Mouse (Mus musculus) MEL (cell line): Measurements from ENCODE around the gene Krt222. TPM values are rescaled to one million over a fixed set of nuclear protein-coding genes. Genes with fewer than 3 reads are reported as not detected.
"Not testable (repeated sequence)": the region's sequence is repeated elsewhere in the genome, so short reads cannot be mapped to it uniquely, and the experiment has no call there.

Experiments
- DNase-seq: peaks from one replicate; pipeline ENCODE4 v3.0.0; 2011; ENCODE audit warnings: low read depth, low spot score
- H3K27ac ChIP-seq: 2 replicates; pipeline ENCODE4 v1.5.1; 2012; ENCODE audit warnings: low read depth, mild to moderate bottlenecking, control low read depth, low read length, moderate library complexity; ENCODE audit not compliant: control insufficient read depth
- H3K27me3 ChIP-seq, 2 experiments: fragments of 150-350 bp in 1 of 2; sonication (generic) in 1 of 2; 2 replicates each; pipeline ENCODE4 v1.6.1; 2012; ENCODE audit warnings: low read length in 2 of 2, mild to moderate bottlenecking in 2 of 2, improper control_type of control experiment in 1 of 2, moderate library complexity in 1 of 2; ENCODE audit not compliant: insufficient read depth in 2 of 2, control insufficient read depth in 1 of 2
- H3K36me3 ChIP-seq, 2 experiments: 2 replicates each; pipeline ENCODE4 v1.6.1; 2012 to 2014; ENCODE audit warnings: low read length in 2 of 2, improper control_type of control experiment in 1 of 2, inconsistent platforms in 1 of 2, mild to moderate bottlenecking in 1 of 2; ENCODE audit not compliant: insufficient read depth in 2 of 2, control insufficient read depth in 1 of 2
- H3K4me1 ChIP-seq, 2 experiments: fragments of 150-350 bp in 1 of 2; sonication (generic) in 1 of 2; 2 replicates each; pipeline ENCODE4 v1.6.1; 2012; ENCODE audit warnings: low read length in 2 of 2, improper control_type of control experiment in 1 of 2, mild to moderate bottlenecking in 1 of 2; ENCODE audit not compliant: insufficient read depth in 2 of 2, control insufficient read depth in 1 of 2
- H3K4me3 ChIP-seq, 2 experiments: fragments of 150-350 bp in 1 of 2; sonication (generic) in 1 of 2; 2 replicates each; pipeline ENCODE4 v1.5.1; 2012; ENCODE audit warnings: low read depth in 2 of 2, low read length in 2 of 2, mild to moderate bottlenecking in 2 of 2, moderate library complexity in 2 of 2, control low read depth in 1 of 2, improper control_type of control experiment in 1 of 2; ENCODE audit not compliant: control insufficient read depth in 1 of 2, insufficient read depth in 1 of 2
- H3K79me2 ChIP-seq: 2 replicates; pipeline ENCODE4 v1.6.1; 2012; ENCODE audit warnings: mild to moderate bottlenecking, low read length, moderate library complexity; ENCODE audit not compliant: control insufficient read depth, poor library complexity, insufficient read depth
- H3K9ac ChIP-seq: 2 replicates; pipeline ENCODE4 v1.6.1; 2012; ENCODE audit warnings: low read depth, mild to moderate bottlenecking, control low read depth, low read length, moderate library complexity; ENCODE audit not compliant: control insufficient read depth, poor library complexity, severe bottlenecking
- H3K9me3 ChIP-seq: fragments of 150-350 bp; sonication (generic); replicated peaks from 2 replicates; pipeline ENCODE4 v1.6.1; 2012; ENCODE audit warnings: mild to moderate bottlenecking, low read length, improper control_type of control experiment, moderate library complexity; ENCODE audit not compliant: insufficient read depth
- CHD1 ChIP-seq: IDR thresholded peaks from 2 replicates; pipeline ENCODE4 v1.6.1; 2012; ENCODE audit warnings: low read depth, mild to moderate bottlenecking, inconsistent platforms, low read length, improper control_type of control experiment
- CTCF ChIP-seq, 3 experiments: IDR thresholded peaks in 2 of 3; conservative IDR thresholded peaks in 1 of 3; 2 replicates each; pipeline ENCODE4 v1.5.1; 2011 to 2012; ENCODE audit warnings: low read length in 3 of 3, low read depth in 2 of 3, mild to moderate bottlenecking in 2 of 3, improper control_type of control experiment in 1 of 3, inconsistent platforms in 1 of 3, mixed read lengths in 1 of 3, moderate library complexity in 1 of 3; ENCODE audit not compliant: control insufficient read depth in 1 of 3, insufficient read depth in 1 of 3, poor library complexity in 1 of 3, severe bottlenecking in 1 of 3
- E2F4 ChIP-seq: IDR thresholded peaks from 2 replicates; pipeline ENCODE4 v1.6.1; 2011; ENCODE audit warnings: low read depth, low read length, improper control_type of control experiment, borderline replicate concordance
- ELF1 ChIP-seq: IDR thresholded peaks from 2 replicates; pipeline ENCODE4 v1.6.1; 2014; ENCODE audit warnings: low read depth, mild to moderate bottlenecking, inconsistent platforms, low read length, improper control_type of control experiment, moderate library complexity
- HCFC1 ChIP-seq: IDR thresholded peaks from 2 replicates; pipeline ENCODE4 v1.6.1; 2012; ENCODE audit warnings: low read depth, mild to moderate bottlenecking, inconsistent platforms, low read length, improper control_type of control experiment, moderate library complexity
- MAZ ChIP-seq: IDR thresholded peaks from 2 replicates; pipeline ENCODE4 v1.6.1; 2012; ENCODE audit warnings: low read depth, mild to moderate bottlenecking, inconsistent platforms, low read length, improper control_type of control experiment
- MEF2A ChIP-seq: IDR thresholded peaks from 2 replicates; pipeline ENCODE4 v1.6.1; 2014; ENCODE audit warnings: low read depth, mild to moderate bottlenecking, inconsistent platforms, low read length, improper control_type of control experiment; ENCODE audit not compliant: poor library complexity, insufficient replicate concordance, severe bottlenecking; ENCODE audit errors: extremely low read depth
- MYB ChIP-seq: IDR thresholded peaks from 2 replicates; pipeline ENCODE4 v1.6.1; 2011; ENCODE audit warnings: mild to moderate bottlenecking, low read depth, low read length, improper control_type of control experiment
- POLR2AphosphoS5 ChIP-seq: IDR thresholded peaks from 2 replicates; pipeline ENCODE4 v1.6.1; 2012; ENCODE audit warnings: low read depth, borderline replicate concordance, mild to moderate bottlenecking, inconsistent platforms, low read length, moderate library complexity, mixed read lengths
- RAD21 ChIP-seq: IDR thresholded peaks from 2 replicates; pipeline ENCODE4 v1.6.1; 2011; ENCODE audit warnings: mild to moderate bottlenecking, low read depth, low read length, improper control_type of control experiment
- RCOR1 ChIP-seq: IDR thresholded peaks from 2 replicates; pipeline ENCODE4 v1.6.1; 2012; ENCODE audit warnings: low read depth, mild to moderate bottlenecking, inconsistent platforms, low read length, improper control_type of control experiment
- SMC3 ChIP-seq: IDR thresholded peaks from 2 replicates; pipeline ENCODE4 v1.6.1; 2011; ENCODE audit warnings: low read depth, low read length, improper control_type of control experiment
- TAL1 ChIP-seq: IDR thresholded peaks from 2 replicates; pipeline ENCODE4 v1.6.1; 2012; ENCODE audit warnings: mild to moderate bottlenecking, inconsistent platforms, low read length, moderate library complexity, mixed read lengths
- TBP ChIP-seq: IDR thresholded peaks from 2 replicates; pipeline ENCODE4 v1.8.0; 2011; ENCODE audit warnings: low read depth, low read length, improper control_type of control experiment
- UBTF ChIP-seq: IDR thresholded peaks from 2 replicates; pipeline ENCODE4 v1.6.1; 2012; ENCODE audit warnings: low read depth, mild to moderate bottlenecking, inconsistent platforms, low read length, improper control_type of control experiment, moderate library complexity, borderline replicate concordance; ENCODE audit not compliant: insufficient read depth
- ZC3H11A ChIP-seq: IDR thresholded peaks from 2 replicates; pipeline ENCODE4 v1.6.1; 2012; ENCODE audit warnings: low read depth, mild to moderate bottlenecking, inconsistent platforms, low read length, improper control_type of control experiment
- ZNF384 ChIP-seq: IDR thresholded peaks from 2 replicates; pipeline ENCODE4 v1.6.1; 2012; ENCODE audit warnings: low read depth, mild to moderate bottlenecking, inconsistent platforms, low read length, improper control_type of control experiment
- polyA plus RNA-seq, 2 experiments: library from polyadenylated mRNA; stranded (reverse) in 1 of 2; unstranded in 1 of 2; fragments of >175 nt in 1 of 2; fragments of >200 nt in 1 of 2; gene quantifications; 2 replicates each; pipeline versions ENCODE4 v1.2.1 to v1.2.4; 2012; ENCODE audit warnings: low replicate concordance in 2 of 2, low read depth in 1 of 2; ENCODE audit not compliant: insufficient read length in 2 of 2, insufficient read depth in 1 of 2, missing spikeins in 1 of 2
- total RNA-seq: library from RNA; depleted of rRNA; stranded (reverse); fragments of 300-350 nt; gene quantifications from 2 replicates; pipeline ENCODE4 v1.2.3, GENCODE M21; 2012

The Krt222 gene
- total and polyA plus RNA-seq, 3 experiments = 0.07 TPM; not detected in 2

DNA sequence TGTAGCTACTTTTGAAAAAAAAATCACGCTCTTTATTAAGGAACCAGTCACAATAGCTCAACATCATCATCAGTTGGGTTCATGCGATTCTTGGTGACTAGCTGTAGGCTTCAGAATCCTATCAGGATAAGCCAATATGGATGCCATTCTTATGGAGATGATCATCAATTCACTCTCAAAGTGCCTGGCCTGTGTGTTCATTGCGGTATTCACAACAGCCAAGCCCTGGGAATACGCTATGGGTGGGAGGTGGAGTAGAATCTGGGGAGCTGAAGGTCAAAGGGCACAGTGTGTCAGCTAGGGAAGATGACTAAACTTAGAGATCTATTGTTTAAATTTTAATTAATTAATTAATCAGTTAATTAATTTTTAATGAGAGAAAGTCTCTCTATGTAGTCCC, 4.0 kb upstream of the Krt222 start (continued):
- TF ChIP-seq CHD1 = no peak
- TF ChIP-seq ELF1 = no peak
- TF ChIP-seq ZC3H11A = no peak
- no peak for TF ChIP-seq MAZ

DNA sequence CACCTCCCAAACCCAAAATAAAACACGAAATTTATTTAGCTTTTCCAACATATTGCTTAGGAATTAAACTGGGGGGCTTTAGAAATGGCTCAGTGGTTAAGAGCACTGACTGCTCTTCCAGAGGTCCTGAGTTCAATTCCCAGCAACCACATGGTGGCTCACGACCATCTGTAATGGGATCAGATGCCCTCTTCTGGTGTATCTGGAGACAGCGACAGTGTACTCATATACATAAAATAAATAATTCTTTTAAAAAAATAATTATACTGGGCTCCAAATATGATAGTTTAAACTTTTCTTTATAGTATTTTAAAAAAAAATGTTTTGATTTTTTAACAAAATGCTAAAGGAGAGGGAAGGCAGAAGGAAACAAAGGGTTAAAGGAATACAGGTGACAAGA, 634 bp upstream of the Krt222 start:
- not testable (repeated sequence) for H3K79me2 ChIP-seq, H3K4me3 ChIP-seq, H3K36me3 ChIP-seq, H3K4me1 ChIP-seq, DNase-seq, H3K9ac ChIP-seq, H3K27ac ChIP-seq, H3K9me3 ChIP-seq
- H3K27me3 ChIP-seq = peaks cover 3 to 19% of the 10 kb centered on the region in 2 experiments
- peak; percentile 12; the same call in 1 of the 2 replicates for TF ChIP-seq RAD21
- TF ChIP-seq SMC3 = peak; percentile 34
- peak in 1 of 3 experiments; percentile 25; a peak in 2 of 6 replicates for TF ChIP-seq CTCF (IDR thresholded peaks at IDR 0.05 in 2 of 3, conservative IDR thresholded peaks at IDR 0.05 in 1 of 3; ENCODE audit: control insufficient read depth in 1 of 3, insufficient read depth in 1 of 3, low read depth in 2 of 3, low read length in 3 of 3, poor library complexity in 1 of 3, severe bottlenecking in 1 of 3)

DNA sequence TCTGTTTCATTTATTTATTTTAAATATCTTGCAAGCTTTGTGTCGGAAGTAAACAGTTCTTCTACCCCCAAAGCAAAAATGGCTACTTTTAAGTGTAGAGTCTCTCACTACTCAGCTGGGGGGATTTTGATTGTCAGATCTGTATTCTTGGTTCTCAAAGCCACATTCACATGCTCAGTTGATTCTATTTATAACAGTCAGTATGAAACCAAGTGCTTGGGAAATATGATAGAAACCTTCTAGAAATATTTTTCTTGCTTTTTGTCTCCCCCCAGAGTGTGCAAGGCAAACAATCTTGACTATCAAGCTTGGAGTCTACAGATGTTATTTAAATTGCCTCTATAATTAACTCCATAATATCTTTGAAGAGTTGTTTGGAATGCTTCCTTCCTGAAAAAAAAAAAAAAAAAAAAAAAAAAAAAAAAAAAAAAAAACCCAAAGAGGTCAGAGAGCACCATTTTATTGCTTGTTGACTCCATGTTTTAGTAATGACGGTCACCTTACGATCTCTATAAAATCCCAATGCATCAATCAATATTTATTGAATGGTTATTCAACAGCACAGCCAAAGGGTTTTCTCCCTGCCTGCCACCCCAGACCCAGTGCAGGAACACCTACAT, 575 bp downstream of the Krt222 start:
- no peak for DNase-seq
- H3K27me3 ChIP-seq = peaks cover 8 to 27% of the 10 kb centered on the region in 2 experiments
- no peak overlapping the region for H3K27ac ChIP-seq
- no peak overlapping the region for H3K9ac ChIP-seq
- no peak overlapping the region for H3K4me3 ChIP-seq
- peak; percentile 46; the same call in 1 of the 2 replicates for TF ChIP-seq ZNF384
- TF ChIP-seq POLR2AphosphoS5 = no peak
- TF ChIP-seq RAD21 = no peak
- no peaks in the 10 kb centered on the region for H3K79me2 ChIP-seq
- no peaks in the 10 kb centered on the region for H3K9me3 ChIP-seq
- no peaks in the 10 kb centered on the region for H3K36me3 ChIP-seq
- H3K4me1 ChIP-seq = no peaks in the 10 kb centered on the region

DNA sequence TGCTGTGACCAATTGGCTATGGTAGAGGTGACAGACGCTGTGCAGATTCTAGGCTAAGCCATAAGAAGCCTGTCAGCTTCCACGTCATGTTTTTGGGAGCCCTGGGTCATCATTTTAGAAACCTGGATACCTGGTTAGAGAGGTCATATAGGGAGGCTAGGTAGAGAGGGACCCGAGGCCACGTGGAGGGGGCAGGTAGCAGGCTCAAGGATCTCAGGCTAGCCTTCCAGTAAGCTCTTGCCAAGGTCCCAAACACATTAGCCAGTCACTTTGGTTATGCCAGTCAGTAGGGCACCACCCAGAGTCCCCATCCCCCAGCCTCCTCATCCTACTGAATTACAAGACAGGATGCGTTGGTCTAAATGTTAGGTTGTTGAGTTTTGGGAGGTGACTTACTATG, 1.8 kb downstream of the Krt222 start:
- Histone ChIP-seq H3K9ac (no peak overlapping the region), H3K4me1 (no peaks in the 10 kb centered on the region), H3K4me3 (no peak overlapping the region), H3K27ac (no peak overlapping the region), H3K36me3 (no peaks in the 10 kb centered on the region), H3K79me2 (no peaks in the 10 kb centered on the region), H3K27me3 (peaks cover 8 to 32% of the 10 kb centered on the region in 2 experiments), H3K9me3 (no peaks in the 10 kb centered on the region)
- no peak for TF ChIP-seq MEF2A
- TF ChIP-seq HCFC1 = no peak
- no peak for TF ChIP-seq MYB
- TF ChIP-seq RCOR1 = no peak
- no peak for TF ChIP-seq TAL1
- no peak for TF ChIP-seq ZNF384
- no peak for TF ChIP-seq ELF1
- no peak for TF ChIP-seq SMC3
- no peak for TF ChIP-seq E2F4
- no peak for TF ChIP-seq UBTF
- TF ChIP-seq TBP = no peak
- DNase-seq = no peak
